In genomic region chr1:97769904-97770753, GRCm38 (mm10) we compare ENCODE assay signal across 8 mouse cellular contexts. TPM values are rescaled to one million over a fixed set of nuclear protein-coding genes. Genes with fewer than 3 reads are reported as not detected.
DNase-seq lines count a peak whose midpoint lies in the region; ATAC-seq and TF ChIP-seq lines count a peak whose summit lies in the region.

TSS of gene Gin1 (plus strand) at chr1:97770172.
TSS of gene Ppip5k2 (minus strand) at chr1:97770411.

- no peaks in the 10 kb centered on the region for H3K9me3 ChIP-seq in ES-Bruce4 (replicated peaks; ENCODE audit: control insufficient read depth, insufficient read depth, low read length, poor library complexity, severe bottlenecking)
- H3K9me3 ChIP-seq in forebrain, embryonic 13.5 days (replicated peaks) = no peaks in the 10 kb centered on the region
- no peaks in the 10 kb centered on the region for H3K9me3 ChIP-seq in liver, postnatal 0 days (ENCODE audit: low read length)
- H3K9me3 ChIP-seq in neural tube, embryonic 14.5 days (ENCODE audit: control insufficient read depth, low read length) = no peaks in the 10 kb centered on the region

- peak; percentile 28 for TF ChIP-seq CTCF in ES-Bruce4 (IDR thresholded peaks at IDR 0.05; ENCODE audit: low read depth, low read length)
- peak; percentile 56 for TF ChIP-seq CTCF in liver, postnatal 0 days (IDR thresholded peaks at IDR 0.05; ENCODE audit: low read depth)

- TF ChIP-seq POLR2A in ES-Bruce4 (IDR thresholded peaks at IDR 0.05; ENCODE audit: insufficient read depth, low read length) = no peak

- peak within 1 kb of the TSS; percentile 74 for H3K9ac ChIP-seq in ES-Bruce4 (ENCODE audit: low read depth, poor library complexity, severe bottlenecking)
- H3K9ac ChIP-seq in forebrain, embryonic 13.5 days = peak within 1 kb of the TSS; percentile 92
- H3K9ac ChIP-seq in liver, postnatal 0 days (replicated peaks) = peak within 1 kb of the TSS; percentile 93
- H3K9ac ChIP-seq in neural tube, embryonic 14.5 days (replicated peaks; ENCODE audit: low read depth, low read length) = peak within 1 kb of the TSS; percentile 91

- WGBS in forebrain, embryonic 13.5 days = under 1% methylated on average over 66 of the region's 66 CpGs
- under 1% methylated on average over 66 of the region's 66 CpGs for WGBS in large intestine, adult 2 months
- WGBS in liver, postnatal 0 days (ENCODE audit: insufficient replicate concordance) = 2% methylated on average over 66 of the region's 66 CpGs
- under 1% methylated on average over 65 of the region's 66 CpGs for WGBS in neural tube, embryonic 14.5 days

- peak within 1 kb of the TSS; percentile 56 for H3K27ac ChIP-seq in ES-Bruce4 (ENCODE audit: insufficient read depth, low read length)
- peak within 1 kb of the TSS; percentile 87 for H3K27ac ChIP-seq in forebrain, embryonic 13.5 days
- peak within 1 kb of the TSS; percentile 99 for H3K27ac ChIP-seq in liver, postnatal 0 days (ENCODE audit: low read depth)
- peak within 1 kb of the TSS; percentile 90 for H3K27ac ChIP-seq in neural tube, embryonic 14.5 days (ENCODE audit: low read depth, low read length)

- TF ChIP-seq EP300 in ES-Bruce4 (IDR thresholded peaks at IDR 0.05; ENCODE audit: insufficient read depth, low read depth, low read length) = 0 out of 2 replicates have a peak, but pooled peaks have one; percentile 6
- TF ChIP-seq EP300 in liver, postnatal 0 days (IDR thresholded peaks at IDR 0.05; ENCODE audit: low read depth) = peak; percentile 65

- H3K4me2 ChIP-seq in forebrain, embryonic 13.5 days = peak within 1 kb of the TSS; percentile 82
- peak within 1 kb of the TSS; percentile 83 for H3K4me2 ChIP-seq in liver, postnatal 0 days (ENCODE audit: low read depth, low read length)
- H3K4me2 ChIP-seq in neural tube, embryonic 14.5 days (ENCODE audit: low read depth, low read length) = peak within 1 kb of the TSS; percentile 63

- no peaks in the 10 kb centered on the region; the same call in 1 of the 2 replicates for H3K36me3 ChIP-seq in ES-Bruce4 (ENCODE audit: control insufficient read depth, insufficient read depth, low read length, poor library complexity, severe bottlenecking)
- no peaks in the 10 kb centered on the region for H3K36me3 ChIP-seq in forebrain, embryonic 13.5 days (ENCODE audit: poor library complexity, severe bottlenecking)
- no peaks in the 10 kb centered on the region for H3K36me3 ChIP-seq in liver, postnatal 0 days (replicated peaks; ENCODE audit: insufficient read depth, low read length)
- H3K36me3 ChIP-seq in neural tube, embryonic 14.5 days (ENCODE audit: control insufficient read depth, insufficient read depth, low read length) = no peaks in the 10 kb centered on the region

- no peaks in the 10 kb centered on the region for H3K4me1 ChIP-seq in ES-Bruce4 (ENCODE audit: control insufficient read depth, insufficient read depth, low read length)
- peaks cover 23% of the 10 kb centered on the region for H3K4me1 ChIP-seq in forebrain, embryonic 13.5 days
- peaks cover 13% of the 10 kb centered on the region for H3K4me1 ChIP-seq in liver, postnatal 0 days (ENCODE audit: insufficient read depth)
- peaks cover 19% of the 10 kb centered on the region for H3K4me1 ChIP-seq in neural tube, embryonic 14.5 days (ENCODE audit: control insufficient read depth, insufficient read depth, low read length)

- H3K27me3 ChIP-seq in ES-Bruce4 (ENCODE audit: control insufficient read depth, insufficient read depth, low read length, poor library complexity, severe bottlenecking) = no peaks in the 10 kb centered on the region
- H3K27me3 ChIP-seq in forebrain, embryonic 13.5 days = no peaks in the 10 kb centered on the region
- H3K27me3 ChIP-seq in liver, postnatal 0 days (ENCODE audit: insufficient read depth, low read length) = no peaks in the 10 kb centered on the region
- H3K27me3 ChIP-seq in neural tube, embryonic 14.5 days (ENCODE audit: control insufficient read depth, insufficient read depth, low read length) = peaks cover 3% of the 10 kb centered on the region; the same call in 1 of the 2 replicates

- peak; percentile 94 for ATAC-seq in cerebellum, adult (ENCODE audit: insufficient number of reproducible peaks, low FRiP score, low TSS enrichment)
- ATAC-seq in forebrain, embryonic 13.5 days = peak; percentile 99
- ATAC-seq in liver, postnatal 0 days = peak; percentile 94
- ATAC-seq in neural tube, embryonic 14.5 days (ENCODE audit: low read depth) = peak; percentile 99

- DNase-seq in heart, postnatal 10 days = peak; percentile 96 to 97
- DNase-seq in large intestine, adult 2 months (ENCODE audit: low read depth, low spot score) = peak; percentile 83
- DNase-seq in liver, postnatal 0 days = peak; percentile 97
- peak; percentile 94 for DNase-seq in testis, postnatal 10 days (ENCODE audit: low spot score)

- peak within 1 kb of the TSS; percentile 91 for H3K4me3 ChIP-seq in ES-Bruce4 (ENCODE audit: low read depth, low read length)
- peak within 1 kb of the TSS; percentile 96 for H3K4me3 ChIP-seq in forebrain, embryonic 13.5 days
- H3K4me3 ChIP-seq in liver, postnatal 0 days (ENCODE audit: low read depth, low read length) = peak within 1 kb of the TSS; percentile 83
- H3K4me3 ChIP-seq in neural tube, embryonic 14.5 days (ENCODE audit: low read depth, low read length) = peak within 1 kb of the TSS; percentile 94

- intact Hi-C loops in heart, postnatal 10 days (cut with DNase I) = loop anchor here (2.0 to 5.0 kb wide), 2 partner anchors 108 to 207 kb away; partner anchors contain the start of gene D1Ertd622e

RNA-seq across cellular contexts. Expression of gene Gin1, which starts in this region (rescaled TPM):
- polyA plus RNA-seq in ES-Bruce4 (2011; ENCODE audit: insufficient read depth, insufficient read length, low read depth, missing spikeins) = 12.2 and 12.4 TPM in 2 replicates
- polyA plus RNA-seq in forebrain, embryonic 13.5 days (2015; fragmentation: Nextera tagmentation; extraction: Ambion mirVana) = 22.1 and 23.2 TPM in 2 replicates
- total RNA-seq in heart, postnatal 10 days (2021) = 10 to 100 TPM in 1 of 2 experiments, 1 to 10 TPM in 1; 9.1 to 10.1 TPM
- 1.9 and 2.7 TPM in 2 replicates for polyA plus RNA-seq in large intestine, adult 2 months (2012; rRNA removed)
- polyA plus RNA-seq in liver, postnatal 0 days (2015; fragmentation: Nextera tagmentation; extraction: Ambion mirVana) = 9.7 and 10.9 TPM in 2 replicates
- polyA plus RNA-seq in neural tube, embryonic 14.5 days (2014; fragmentation: Nextera tagmentation; extraction: Ambion mirVana) = 16.2 and 16.6 TPM in 2 replicates

RNA-seq across cellular contexts. Expression of gene Ppip5k2, which starts in this region (rescaled TPM):
- polyA plus RNA-seq in ES-Bruce4 (2011; ENCODE audit: insufficient read depth, insufficient read length, low read depth, missing spikeins) = 48.5 and 55.0 TPM in 2 replicates
- polyA plus RNA-seq in forebrain, embryonic 13.5 days (2015; fragmentation: Nextera tagmentation; extraction: Ambion mirVana) = 44.8 and 51.7 TPM in 2 replicates
- 10 to 100 TPM; 72.2 to 91.8 TPM for total RNA-seq in heart, postnatal 10 days (2021)
- 6.0 and 13.7 TPM in 2 replicates for polyA plus RNA-seq in large intestine, adult 2 months (2012; rRNA removed)
- 8.1 and 10.1 TPM in 2 replicates for polyA plus RNA-seq in liver, postnatal 0 days (2015; fragmentation: Nextera tagmentation; extraction: Ambion mirVana)
- polyA plus RNA-seq in neural tube, embryonic 14.5 days (2014; fragmentation: Nextera tagmentation; extraction: Ambion mirVana) = 89.2 and 97.7 TPM in 2 replicates

Comparison
In these comparisons a context has a peak if more than half of its experiments do, and no peak if none do; other contexts are left out.
1. Peak in every context shown above with its lines: DNase-seq, ATAC-seq, H3K4me3 ChIP-seq and H3K27ac ChIP-seq.